Mouse (Mus musculus) stomach, embryonic 15.5 days (tissue): ENCODE measurements around the gene Aspn. TPM values are rescaled to one million over a fixed set of nuclear protein-coding genes. Genes with fewer than 3 reads are reported as not detected.

Experiments used
- ATAC-seq: fragments of 200-750 bp; cut with Nextera tagmentation; 2 replicates; pipeline ENCODE4 v1.8.0; 2017; ENCODE audit warnings: low read depth, moderate number of reproducible peaks, moderate TSS enrichment; ENCODE audit not compliant: insufficient read depth, low FRiP score
- H3K27ac ChIP-seq: fragments of 300-500 bp; sonication (generic); 2 replicates; pipeline ENCODE4 v1.5.1; 2015; ENCODE audit warnings: mild to moderate bottlenecking, inconsistent platforms
- H3K27me3 ChIP-seq: fragments of 300-500 bp; sonication (generic); replicated peaks from 2 replicates; pipeline ENCODE4 v1.6.1; 2015; ENCODE audit warnings: inconsistent platforms
- H3K36me3 ChIP-seq: fragments of 300-500 bp; sonication (generic); 2 replicates; pipeline ENCODE4 v1.6.1; 2015; ENCODE audit warnings: inconsistent platforms
- H3K4me1 ChIP-seq: fragments of 300-500 bp; sonication (generic); 2 replicates; pipeline ENCODE4 v1.6.1; 2015; ENCODE audit warnings: inconsistent platforms
- H3K4me2 ChIP-seq: fragments of 300-500 bp; sonication (generic); 2 replicates; pipeline ENCODE4 v1.6.1; 2015; ENCODE audit warnings: mild to moderate bottlenecking, inconsistent platforms
- H3K4me3 ChIP-seq: fragments of 300-500 bp; sonication (generic); replicated peaks from 2 replicates; pipeline ENCODE4 v1.5.1; 2015; ENCODE audit warnings: inconsistent platforms
- H3K9ac ChIP-seq: fragments of 300-500 bp; sonication (generic); 2 replicates; pipeline ENCODE4 v1.6.1; 2015; ENCODE audit warnings: inconsistent platforms
- H3K9me3 ChIP-seq: fragments of 300-500 bp; sonication (generic); 2 replicates; pipeline ENCODE4 v1.6.1; 2016; ENCODE audit warnings: inconsistent platforms
- WGBS: fragments of 180-500 bp; shearing (Covaris S2); methylation state at CpG from one replicate; pipeline ENCODE4 v1.1.7; 2015; 5-methylcytosine and 5-hydroxymethylcytosine counted together
- polyA plus RNA-seq: library from polyadenylated mRNA; unstranded; fragments of >200 nt; fragmentation: Nextera tagmentation; extraction: Ambion mirVana; gene quantifications from 2 replicates; pipeline ENCODE4 v1.2.1, GENCODE M21; 2015

Aspn gene
- polyA plus RNA-seq, 1 experiment from 2014 or later = 63.9 TPM

- no peaks in the 10 kb centered on the region for H3K27me3 ChIP-seq
These were observed 5.4 kb downstream of the Aspn start for GRCm38 (mm10) chr13:49549616-49550015.

GRCm38 (mm10) chr13:49554519-49554918 lies 10.3 kb downstream of the Aspn start:
- H3K4me1 ChIP-seq = no peaks in the 10 kb centered on the region
- no peaks in the 10 kb centered on the region for H3K9me3 ChIP-seq
- no peaks in the 10 kb centered on the region for H3K36me3 ChIP-seq
- no peak for ATAC-seq
- WGBS = 79% methylated on average over 5 of the region's 5 CpGs
- no peak overlapping the region for H3K4me3 ChIP-seq
- no peaks in the 10 kb centered on the region for H3K27me3 ChIP-seq
- H3K9ac ChIP-seq = no peak overlapping the region
- H3K4me2 ChIP-seq = no peak overlapping the region
- H3K27ac ChIP-seq = no peak overlapping the region

More at GRCm38 (mm10) chr13:49549616-49550015, 5.4 kb downstream of the Aspn start:
- no peak overlapping the region for H3K9ac ChIP-seq
- 84% methylated on average over 3 of the region's 3 CpGs for WGBS
- no peak for ATAC-seq
- no peak overlapping the region for H3K4me3 ChIP-seq
- no peaks in the 10 kb centered on the region for H3K4me1 ChIP-seq
- no peaks in the 10 kb centered on the region for H3K9me3 ChIP-seq
- H3K4me2 ChIP-seq = no peak overlapping the region
- no peak overlapping the region for H3K27ac ChIP-seq
- no peaks in the 10 kb centered on the region for H3K36me3 ChIP-seq

DNA sequence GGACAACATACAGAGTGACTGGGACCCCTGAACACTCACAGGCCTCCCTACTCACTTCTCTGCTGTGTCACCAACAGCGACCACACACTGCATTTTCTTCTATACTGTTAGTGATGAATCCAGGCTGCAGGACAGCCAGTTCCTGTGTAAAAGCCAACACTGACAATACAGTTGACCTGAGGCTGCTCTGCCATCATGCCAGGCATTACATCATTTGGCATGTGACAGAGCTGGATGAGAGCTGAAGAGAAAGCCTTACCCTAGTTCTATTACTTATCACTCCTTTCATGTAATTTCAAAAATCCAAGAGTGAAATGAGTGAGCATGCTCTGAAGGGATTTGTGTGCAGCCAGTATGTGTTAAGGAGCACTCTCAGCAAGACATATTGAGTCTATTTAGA lies 12.0 kb downstream of the Aspn start:
- 69% methylated on average over 1 of the region's 1 CpGs for WGBS
- Histone ChIP-seq H3K4me3 (no peak overlapping the region), H3K36me3 (no peaks in the 10 kb centered on the region)

DNA sequence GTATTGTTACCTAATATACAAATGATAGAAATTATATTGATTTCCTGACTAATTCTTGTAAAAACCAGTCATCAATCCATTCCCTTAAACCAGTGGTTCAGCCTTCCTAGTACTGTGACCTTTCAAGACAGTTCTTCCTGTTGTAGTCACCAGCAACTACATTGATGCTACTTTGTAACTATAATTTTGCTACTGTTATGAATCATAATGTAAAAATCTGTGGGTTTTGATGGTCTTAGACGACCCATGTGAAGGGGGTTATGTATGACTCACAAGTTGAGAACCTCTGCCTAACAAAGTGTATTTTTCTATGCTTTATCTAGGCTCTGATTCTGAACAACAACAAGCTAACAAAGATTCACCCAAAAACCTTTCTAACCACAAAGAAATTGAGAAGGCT lies 12.7 kb downstream of the Aspn start:
- WGBS = 54% methylated on average over 1 of the region's 1 CpGs
- no peaks in the 10 kb centered on the region for H3K4me1 ChIP-seq
- no peak overlapping the region for H3K4me2 ChIP-seq
- H3K36me3 ChIP-seq = no peaks in the 10 kb centered on the region
- H3K27ac ChIP-seq = no peak overlapping the region
- H3K9ac ChIP-seq = no peak overlapping the region
- H3K9me3 ChIP-seq = no peaks in the 10 kb centered on the region
- no peak overlapping the region for H3K4me3 ChIP-seq
- ATAC-seq = no peak
- no peaks in the 10 kb centered on the region for H3K27me3 ChIP-seq

More for the DNA sequence above, 12.0 kb downstream of the Aspn start:
- no peak overlapping the region for H3K27ac ChIP-seq
- no peak overlapping the region for H3K4me2 ChIP-seq
- ATAC-seq = no peak
- H3K9ac ChIP-seq = no peak overlapping the region
- no peaks in the 10 kb centered on the region for H3K27me3 ChIP-seq
- no peaks in the 10 kb centered on the region for H3K9me3 ChIP-seq
- no peaks in the 10 kb centered on the region for H3K4me1 ChIP-seq

DNA sequence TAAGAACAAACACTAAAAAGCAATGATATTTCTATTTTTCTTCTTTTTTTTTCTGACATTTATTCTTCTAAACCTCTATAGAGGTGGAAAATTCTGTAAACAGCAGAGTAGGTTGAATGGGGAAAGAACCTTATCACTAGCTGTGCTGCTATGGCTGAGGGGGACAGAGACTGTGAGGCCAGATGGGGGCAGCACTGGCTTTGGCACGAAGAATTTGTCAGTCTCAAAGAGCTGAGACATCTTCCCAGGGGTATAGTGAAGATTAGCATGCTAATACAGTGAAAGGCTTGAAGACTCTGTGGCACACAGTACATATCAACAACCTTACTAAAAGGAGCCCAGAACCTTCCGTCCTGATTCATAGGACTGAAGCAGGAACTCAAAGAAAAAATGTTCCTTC lies 14.9 kb downstream of the Aspn start:
- Histone ChIP-seq H3K9me3 (no peaks in the 10 kb centered on the region), H3K9ac (no peak overlapping the region), H3K4me1 (no peaks in the 10 kb centered on the region), H3K4me3 (no peak overlapping the region), H3K27ac (no peak overlapping the region), H3K4me2 (no peak overlapping the region), H3K27me3 (no peaks in the 10 kb centered on the region), H3K36me3 (no peaks in the 10 kb centered on the region)
- 44% methylated on average over 2 of the region's 2 CpGs for WGBS
- ATAC-seq = no peak

DNA sequence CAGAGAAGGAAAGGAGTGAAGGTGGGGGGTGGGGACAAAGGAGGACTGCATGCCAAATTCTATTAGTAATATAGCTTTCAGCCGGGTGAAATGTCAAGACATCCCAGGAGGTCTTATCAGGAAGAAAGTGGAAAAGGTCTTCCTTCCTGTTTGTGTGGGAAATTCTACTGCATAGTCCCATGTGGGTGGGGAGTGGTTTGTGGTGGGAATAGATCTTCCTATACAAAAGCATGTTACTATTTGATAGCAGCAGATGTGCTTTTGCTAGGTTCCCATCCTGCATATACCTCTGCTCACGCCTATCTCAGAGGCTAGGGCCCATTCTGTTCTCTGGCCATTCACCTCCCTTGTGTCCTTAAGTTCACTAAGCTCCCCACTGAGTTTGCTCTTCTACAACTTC lies 16.6 kb downstream of the Aspn start:
- Histone ChIP-seq H3K4me2 (no peak overlapping the region), H3K9me3 (no peaks in the 10 kb centered on the region), H3K4me1 (no peaks in the 10 kb centered on the region), H3K4me3 (no peak overlapping the region), H3K27ac (no peak overlapping the region), H3K27me3 (no peaks in the 10 kb centered on the region), H3K36me3 (no peaks in the 10 kb centered on the region), H3K9ac (no peak overlapping the region)
- ATAC-seq = no peak
- 47% methylated on average over 2 of the region's 2 CpGs for whole genome bisulfite sequencing

- Histone ChIP-seq H3K4me1 (no peaks in the 10 kb centered on the region), H3K36me3 (no peaks in the 10 kb centered on the region), H3K4me2 (no peak overlapping the region), H3K27ac (no peak overlapping the region), H3K9me3 (no peaks in the 10 kb centered on the region), H3K4me3 (no peak overlapping the region), H3K9ac (no peak overlapping the region), H3K27me3 (no peaks in the 10 kb centered on the region)
- 83% methylated on average over 1 of the region's 1 CpGs for WGBS
- ATAC-seq = no peak
These were observed 20.1 kb downstream of the Aspn start for GRCm38 (mm10) chr13:49564347-49564746.

- Histone ChIP-seq H3K9me3 (no peaks in the 10 kb centered on the region), H3K27ac (no peak overlapping the region), H3K36me3 (no peaks in the 10 kb centered on the region), H3K4me3 (no peak overlapping the region), H3K9ac (no peak overlapping the region), H3K4me2 (no peak overlapping the region), H3K4me1 (no peaks in the 10 kb centered on the region), H3K27me3 (no peaks in the 10 kb centered on the region)
- WGBS = 80% methylated on average over 3 of the region's 3 CpGs
- ATAC-seq = no peak
These were observed 26.1 kb downstream of the Aspn start for GRCm38 (mm10) chr13:49570371-49570770.

DNA sequence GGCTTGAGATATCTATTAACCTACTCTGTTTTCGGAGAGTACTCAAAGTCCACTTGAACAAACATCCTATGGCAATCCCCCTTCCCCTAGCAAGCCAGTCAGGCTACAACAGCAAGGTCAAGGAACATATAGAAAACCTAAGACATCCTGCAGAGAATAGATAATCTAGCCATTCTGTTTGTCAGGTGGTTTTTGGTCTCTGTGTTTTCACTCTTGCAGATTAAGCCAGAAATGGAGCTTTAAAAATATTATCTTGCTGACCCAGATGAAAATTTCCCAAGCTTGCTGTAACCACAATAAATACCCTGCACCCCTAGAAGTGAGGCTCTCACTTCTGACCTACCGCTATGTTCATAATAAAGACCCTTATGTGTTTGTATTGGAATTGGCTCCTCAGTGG lies 27.2 kb downstream of the Aspn start:
- no peaks in the 10 kb centered on the region for H3K36me3 ChIP-seq
- H3K9me3 ChIP-seq = no peaks in the 10 kb centered on the region
- H3K4me1 ChIP-seq = no peaks in the 10 kb centered on the region
- WGBS = 69% methylated on average over 2 of the region's 2 CpGs
- no peak overlapping the region for H3K9ac ChIP-seq
- no peaks in the 10 kb centered on the region for H3K27me3 ChIP-seq
- H3K4me2 ChIP-seq = no peak overlapping the region
- ATAC-seq = no peak
- no peak overlapping the region for H3K4me3 ChIP-seq
- no peak overlapping the region for H3K27ac ChIP-seq

- no peak within 1 kb of the TSS for H3K4me3 ChIP-seq
- H3K4me2 ChIP-seq = peak within 1 kb of the TSS; percentile 19; the same call in 1 of the 2 replicates
- H3K9ac ChIP-seq = no peak within 1 kb of the TSS
- no peaks in the 10 kb centered on the region for H3K9me3 ChIP-seq
- no peaks in the 10 kb centered on the region for H3K36me3 ChIP-seq
- no peaks in the 10 kb centered on the region for H3K27me3 ChIP-seq
- peak; percentile 53; the same call in 1 of the 2 replicates for ATAC-seq
- peak within 1 kb of the TSS; percentile 90 for H3K27ac ChIP-seq
- H3K4me1 ChIP-seq = no peaks in the 10 kb centered on the region
- 38% methylated on average over 8 of the region's 8 CpGs for WGBS
These were observed 37.6 kb downstream of the Aspn start, which contains the start of gene Omd for GRCm38 (mm10) chr13:49581541-49582530. TSS of gene Omd (plus strand) at chr13:49582462.

DNA sequence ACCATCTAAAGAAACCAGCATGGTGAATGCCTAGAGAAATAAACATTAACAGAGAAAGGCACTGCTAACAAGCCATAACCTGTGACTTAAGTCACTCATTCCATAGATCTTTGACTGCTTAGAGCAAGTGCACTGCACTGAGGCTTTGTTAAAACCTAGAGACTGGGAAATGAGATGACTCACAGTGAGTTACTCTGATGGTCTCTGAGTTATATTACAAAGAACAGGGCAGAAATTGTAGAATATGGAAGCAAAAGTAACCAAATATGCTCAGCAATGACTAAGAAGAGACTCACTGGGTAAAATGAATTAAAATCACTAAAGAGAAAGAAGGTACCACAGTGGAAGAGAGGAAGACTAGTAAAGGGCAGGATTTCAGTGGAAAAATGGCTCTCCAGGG lies 39.6 kb downstream of the Aspn start:
- peak overlapping the region; percentile 42 for H3K27ac ChIP-seq
- H3K36me3 ChIP-seq = no peaks in the 10 kb centered on the region
- no peaks in the 10 kb centered on the region for H3K27me3 ChIP-seq
- H3K4me3 ChIP-seq = no peak overlapping the region
- no peaks in the 10 kb centered on the region for H3K9me3 ChIP-seq
- no peak overlapping the region for H3K9ac ChIP-seq
- no peaks in the 10 kb centered on the region for H3K4me1 ChIP-seq
- no peak for ATAC-seq
- H3K4me2 ChIP-seq = no peak overlapping the region

DNA sequence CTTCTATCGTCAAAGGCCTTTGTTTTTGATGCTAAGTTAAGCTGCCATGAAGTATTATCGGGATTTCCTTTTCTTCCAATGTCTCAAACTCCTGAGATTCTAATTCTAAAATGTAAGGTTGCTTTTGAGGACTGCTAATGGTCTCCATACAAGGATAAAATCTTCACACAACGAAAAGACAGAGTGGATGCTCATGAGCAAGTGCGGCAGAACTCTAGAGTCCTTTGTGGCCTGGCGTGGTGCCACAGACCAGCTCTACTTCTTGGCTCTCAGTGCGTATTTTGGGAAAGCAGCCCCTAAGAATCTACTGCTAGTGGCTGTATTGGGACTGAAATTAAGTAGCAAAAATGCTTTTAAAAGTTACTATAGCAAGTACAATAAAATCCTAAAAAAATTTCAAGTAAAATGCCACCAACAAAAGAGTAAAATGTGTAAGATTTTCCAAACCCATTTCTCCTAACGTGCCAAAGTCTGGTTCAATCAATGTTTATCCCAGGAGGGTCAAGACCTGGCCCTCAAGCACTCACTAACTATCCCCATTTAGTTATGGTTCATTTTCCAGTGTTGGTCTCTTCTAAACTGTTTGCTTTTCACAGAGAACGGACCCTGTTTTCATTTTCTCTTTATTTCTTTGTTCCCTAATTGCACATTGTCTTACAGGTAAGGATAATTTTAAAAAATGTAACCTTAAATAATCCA lies 40.2 kb downstream of the Aspn start:
- 64% methylated on average over 8 of the region's 8 CpGs for WGBS
- no peak overlapping the region for H3K4me3 ChIP-seq
- H3K4me1 ChIP-seq = no peaks in the 10 kb centered on the region
- H3K4me2 ChIP-seq = no peak overlapping the region
- H3K27me3 ChIP-seq = no peaks in the 10 kb centered on the region
- peak overlapping the region; percentile 42 for H3K27ac ChIP-seq
- H3K9me3 ChIP-seq = no peaks in the 10 kb centered on the region
- no peak for ATAC-seq
- H3K36me3 ChIP-seq = no peaks in the 10 kb centered on the region
- H3K9ac ChIP-seq = no peak overlapping the region
